Mouse (Mus musculus): ENCODE data around the gene Gns. TPM values are rescaled to one million over a fixed set of nuclear protein-coding genes. Genes with fewer than 3 reads are reported as not detected.

The Gns gene
- polyA plus RNA-seq, 1 experiment from 2014 or later, result 50.3 TPM

GRCm38 (mm10) chr10:121374013-121374412 lies 9.1 kb downstream of the Gns start:
- no peaks in the 10 kb centered on the region for H3K4me1 ChIP-seq (ENCODE audit: control insufficient read depth, insufficient read depth, low read length)
- H3K36me3 ChIP-seq (ENCODE audit: control insufficient read depth, insufficient read depth, low read length), result peaks cover 34% of the 10 kb centered on the region
- H3K4me3 ChIP-seq (ENCODE audit: low read depth, low read length), result no peak overlapping the region
- no peak for ATAC-seq (ENCODE audit: low read depth)
- no peaks in the 10 kb centered on the region for H3K27me3 ChIP-seq (ENCODE audit: control insufficient read depth, insufficient read depth, low read length)
- H3K27ac ChIP-seq (ENCODE audit: low read depth, low read length), result no peak overlapping the region
- no peak overlapping the region for H3K4me2 ChIP-seq (ENCODE audit: low read depth, low read length)
- 82% methylated on average over 12 of the region's 12 CpGs for WGBS
- no peak overlapping the region for H3K9ac ChIP-seq (replicated peaks; ENCODE audit: low read depth, low read length)
- no peaks in the 10 kb centered on the region for H3K9me3 ChIP-seq (ENCODE audit: control insufficient read depth, low read length)

- Histone ChIP-seq H3K4me2 (ENCODE audit: low read depth, low read length) (no peak overlapping the region), H3K4me3 (ENCODE audit: low read depth, low read length) (no peak overlapping the region), H3K27me3 (ENCODE audit: control insufficient read depth, insufficient read depth, low read length) (no peaks in the 10 kb centered on the region), H3K36me3 (ENCODE audit: control insufficient read depth, insufficient read depth, low read length) (peaks cover 43% of the 10 kb centered on the region), H3K9ac (replicated peaks; ENCODE audit: low read depth, low read length) (no peak overlapping the region), H3K27ac (ENCODE audit: low read depth, low read length) (no peak overlapping the region), H3K4me1 (ENCODE audit: control insufficient read depth, insufficient read depth, low read length) (no peaks in the 10 kb centered on the region), H3K9me3 (ENCODE audit: control insufficient read depth, low read length) (no peaks in the 10 kb centered on the region)
- WGBS, result 90% methylated on average over 17 of the region's 17 CpGs
- ATAC-seq (ENCODE audit: low read depth), result no peak
Measured at GRCm38 (mm10) chr10:121374693-121375620, 10.1 kb downstream of the Gns start.

GRCm38 (mm10) chr10:121375649-121376493 lies 11.0 kb downstream of the Gns start:
- H3K36me3 ChIP-seq (ENCODE audit: control insufficient read depth, insufficient read depth, low read length), result peaks cover 51% of the 10 kb centered on the region
- ATAC-seq (ENCODE audit: low read depth), result no peak
- H3K9ac ChIP-seq (replicated peaks; ENCODE audit: low read depth, low read length), result no peak overlapping the region
- no peak overlapping the region for H3K27ac ChIP-seq (ENCODE audit: low read depth, low read length)
- H3K4me3 ChIP-seq (ENCODE audit: low read depth, low read length), result no peak overlapping the region
- no peaks in the 10 kb centered on the region for H3K9me3 ChIP-seq (ENCODE audit: control insufficient read depth, low read length)
- H3K27me3 ChIP-seq (ENCODE audit: control insufficient read depth, insufficient read depth, low read length), result no peaks in the 10 kb centered on the region
- no peak overlapping the region for H3K4me2 ChIP-seq (ENCODE audit: low read depth, low read length)
- H3K4me1 ChIP-seq (ENCODE audit: control insufficient read depth, insufficient read depth, low read length), result no peaks in the 10 kb centered on the region
- WGBS, result 84% methylated on average over 24 of the region's 24 CpGs

- H3K4me2 ChIP-seq (ENCODE audit: low read depth, low read length), result no peak overlapping the region
- no peak overlapping the region for H3K27ac ChIP-seq (ENCODE audit: low read depth, low read length)
- H3K9ac ChIP-seq (replicated peaks; ENCODE audit: low read depth, low read length), result no peak overlapping the region
- peaks cover 57% of the 10 kb centered on the region for H3K36me3 ChIP-seq (ENCODE audit: control insufficient read depth, insufficient read depth, low read length)
- H3K4me1 ChIP-seq (ENCODE audit: control insufficient read depth, insufficient read depth, low read length), result no peaks in the 10 kb centered on the region
- 93% methylated on average over 24 of the region's 24 CpGs for WGBS
- no peak for ATAC-seq (ENCODE audit: low read depth)
- H3K4me3 ChIP-seq (ENCODE audit: low read depth, low read length), result no peak overlapping the region
- H3K27me3 ChIP-seq (ENCODE audit: control insufficient read depth, insufficient read depth, low read length), result no peaks in the 10 kb centered on the region
- no peaks in the 10 kb centered on the region for H3K9me3 ChIP-seq (ENCODE audit: control insufficient read depth, low read length)
Measured at GRCm38 (mm10) chr10:121376530-121377271, 11.8 kb downstream of the Gns start.

GRCm38 (mm10) chr10:121379387-121379786 lies 14.5 kb downstream of the Gns start:
- Histone ChIP-seq H3K9me3 (ENCODE audit: control insufficient read depth, low read length) (no peaks in the 10 kb centered on the region), H3K27ac (ENCODE audit: low read depth, low read length) (no peak overlapping the region), H3K9ac (replicated peaks; ENCODE audit: low read depth, low read length) (no peak overlapping the region), H3K27me3 (ENCODE audit: control insufficient read depth, insufficient read depth, low read length) (no peaks in the 10 kb centered on the region), H3K4me2 (ENCODE audit: low read depth, low read length) (no peak overlapping the region), H3K4me1 (ENCODE audit: control insufficient read depth, insufficient read depth, low read length) (no peaks in the 10 kb centered on the region), H3K4me3 (ENCODE audit: low read depth, low read length) (no peak overlapping the region), H3K36me3 (ENCODE audit: control insufficient read depth, insufficient read depth, low read length) (peaks cover 73% of the 10 kb centered on the region)
- no peak for ATAC-seq (ENCODE audit: low read depth)
- WGBS, result 97% methylated on average over 3 of the region's 3 CpGs

- peaks cover 65% of the 10 kb centered on the region for H3K36me3 ChIP-seq (ENCODE audit: control insufficient read depth, insufficient read depth, low read length)
- H3K4me2 ChIP-seq (ENCODE audit: low read depth, low read length), result no peak overlapping the region
- no peak for ATAC-seq (ENCODE audit: low read depth)
- no peak overlapping the region for H3K4me3 ChIP-seq (ENCODE audit: low read depth, low read length)
- no peaks in the 10 kb centered on the region for H3K9me3 ChIP-seq (ENCODE audit: control insufficient read depth, low read length)
- no peak overlapping the region for H3K9ac ChIP-seq (replicated peaks; ENCODE audit: low read depth, low read length)
- H3K27me3 ChIP-seq (ENCODE audit: control insufficient read depth, insufficient read depth, low read length), result no peaks in the 10 kb centered on the region
- no peaks in the 10 kb centered on the region for H3K4me1 ChIP-seq (ENCODE audit: control insufficient read depth, insufficient read depth, low read length)
- no peak overlapping the region for H3K27ac ChIP-seq (ENCODE audit: low read depth, low read length)
- 95% methylated on average over 18 of the region's 18 CpGs for WGBS
Measured at GRCm38 (mm10) chr10:121381280-121381679, 16.4 kb downstream of the Gns start.

- Histone ChIP-seq H3K9me3 (ENCODE audit: control insufficient read depth, low read length) (no peaks in the 10 kb centered on the region), H3K36me3 (ENCODE audit: control insufficient read depth, insufficient read depth, low read length) (peaks cover 54% of the 10 kb centered on the region), H3K4me3 (ENCODE audit: low read depth, low read length) (no peak overlapping the region), H3K4me2 (ENCODE audit: low read depth, low read length) (no peak overlapping the region), H3K27ac (ENCODE audit: low read depth, low read length) (no peak overlapping the region), H3K27me3 (ENCODE audit: control insufficient read depth, insufficient read depth, low read length) (no peaks in the 10 kb centered on the region), H3K4me1 (ENCODE audit: control insufficient read depth, insufficient read depth, low read length) (no peaks in the 10 kb centered on the region), H3K9ac (replicated peaks; ENCODE audit: low read depth, low read length) (no peak overlapping the region)
- 94% methylated on average over 13 of the region's 13 CpGs for WGBS
- no peak for ATAC-seq (ENCODE audit: low read depth)
Measured at GRCm38 (mm10) chr10:121384710-121385109, 19.8 kb downstream of the Gns start.

- Histone ChIP-seq H3K9ac (replicated peaks; ENCODE audit: low read depth, low read length) (no peak overlapping the region), H3K27me3 (ENCODE audit: control insufficient read depth, insufficient read depth, low read length) (no peaks in the 10 kb centered on the region), H3K4me1 (ENCODE audit: control insufficient read depth, insufficient read depth, low read length) (no peaks in the 10 kb centered on the region), H3K36me3 (ENCODE audit: control insufficient read depth, insufficient read depth, low read length) (peaks cover 52% of the 10 kb centered on the region), H3K9me3 (ENCODE audit: control insufficient read depth, low read length) (no peaks in the 10 kb centered on the region), H3K27ac (ENCODE audit: low read depth, low read length) (no peak overlapping the region), H3K4me2 (ENCODE audit: low read depth, low read length) (no peak overlapping the region), H3K4me3 (ENCODE audit: low read depth, low read length) (no peak overlapping the region)
- 96% methylated on average over 6 of the region's 6 CpGs for WGBS
- no peak for ATAC-seq (ENCODE audit: low read depth)
Measured at GRCm38 (mm10) chr10:121385695-121386094, 20.8 kb downstream of the Gns start.
